Mouse (Mus musculus): ENCODE data around the gene BC067074. TPM values are rescaled to one million over a fixed set of nuclear protein-coding genes. Genes with fewer than 3 reads are reported as not detected.

The BC067074 gene
- polyA plus RNA-seq, 1 experiment from 2014 or later = 1.3 TPM

DNA sequence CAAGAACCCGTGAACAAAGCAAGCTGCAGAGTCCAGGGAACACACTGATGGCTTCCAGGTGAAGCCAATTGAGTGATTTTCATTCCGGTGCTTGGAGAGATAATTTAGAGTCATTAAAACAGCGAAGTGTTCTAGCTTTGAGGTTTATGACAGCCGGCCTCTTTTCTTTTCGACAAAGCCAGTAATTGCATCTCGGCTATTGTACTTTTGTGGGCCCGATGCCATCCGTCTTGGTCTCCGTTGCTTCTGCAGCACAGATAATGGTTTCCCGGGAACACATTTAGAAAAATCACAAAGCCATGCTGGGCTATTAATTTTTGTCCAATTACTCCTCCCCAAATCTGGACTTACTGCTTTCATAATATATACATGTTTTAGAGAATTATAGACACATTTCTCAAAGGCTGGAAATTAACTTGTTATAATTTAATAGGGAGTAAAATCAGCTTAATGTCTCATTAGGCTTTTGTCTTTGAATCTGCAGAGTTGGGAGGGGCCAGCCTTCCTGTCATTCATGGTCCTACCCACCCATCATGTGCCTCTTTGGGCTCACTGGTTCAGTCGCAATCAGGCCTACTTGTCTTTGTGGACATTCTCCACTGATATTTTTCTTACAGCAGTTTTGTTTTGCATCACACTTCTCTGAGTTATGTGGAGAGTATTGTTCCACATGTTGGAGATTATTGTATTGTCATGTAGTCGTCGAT, 64.6 kb downstream of the BC067074 start:
- Histone ChIP-seq H3K27me3 (ENCODE audit: control insufficient read depth, insufficient read depth, low read length) (no peaks in the 10 kb centered on the region), H3K36me3 (ENCODE audit: control insufficient read depth, insufficient read depth, low read length) (no peaks in the 10 kb centered on the region), H3K27ac (ENCODE audit: low read depth, low read length) (no peak overlapping the region), H3K4me1 (ENCODE audit: control insufficient read depth, insufficient read depth, low read length) (peaks cover 3% of the 10 kb centered on the region), H3K4me2 (no peak overlapping the region), H3K9ac (ENCODE audit: low read length) (no peak overlapping the region), H3K9me3 (ENCODE audit: control insufficient read depth, low read length) (no peaks in the 10 kb centered on the region), H3K4me3 (ENCODE audit: low read depth, low read length) (no peak overlapping the region)
- 92% methylated on average over 13 of the region's 13 CpGs for WGBS
- no peak for DNase-seq (ENCODE audit: low spot score, missing footprints)
- ATAC-seq (ENCODE audit: low FRiP score) = no peak

DNA sequence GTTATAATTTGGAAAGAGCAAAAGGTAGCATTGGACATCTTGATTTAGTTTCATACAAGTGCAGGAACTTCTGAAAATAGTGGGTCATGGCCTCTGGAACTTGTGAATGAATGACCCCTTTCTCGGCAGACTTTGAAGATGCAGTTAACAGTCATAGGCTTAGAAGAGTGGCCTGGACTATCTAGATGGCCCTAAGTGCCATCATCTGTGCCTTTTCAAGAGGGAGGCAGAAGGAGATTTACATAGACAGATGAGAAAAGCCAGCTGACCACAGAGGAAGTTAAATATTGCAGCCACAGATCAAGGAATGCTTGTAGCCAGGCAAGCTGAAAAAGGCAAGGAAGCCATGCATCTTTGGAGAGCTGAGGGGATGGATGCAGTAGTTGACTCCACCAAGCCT, 66.7 kb downstream of the BC067074 start:
- H3K9ac ChIP-seq (ENCODE audit: low read length) = no peak overlapping the region
- peaks cover 3% of the 10 kb centered on the region for H3K4me1 ChIP-seq (ENCODE audit: control insufficient read depth, insufficient read depth, low read length)
- DNase-seq (ENCODE audit: low spot score, missing footprints) (no peak), ATAC-seq (ENCODE audit: low FRiP score) (no peak)
- no peaks in the 10 kb centered on the region for H3K27me3 ChIP-seq (ENCODE audit: control insufficient read depth, insufficient read depth, low read length)
- no peak overlapping the region for H3K4me2 ChIP-seq
- H3K36me3 ChIP-seq (ENCODE audit: control insufficient read depth, insufficient read depth, low read length) = no peaks in the 10 kb centered on the region
- H3K9me3 ChIP-seq (ENCODE audit: control insufficient read depth, low read length) = no peaks in the 10 kb centered on the region
- no peak overlapping the region for H3K27ac ChIP-seq (ENCODE audit: low read depth, low read length)
- WGBS = 90% methylated on average over 1 of the region's 1 CpGs
- H3K4me3 ChIP-seq (ENCODE audit: low read depth, low read length) = no peak overlapping the region

DNA sequence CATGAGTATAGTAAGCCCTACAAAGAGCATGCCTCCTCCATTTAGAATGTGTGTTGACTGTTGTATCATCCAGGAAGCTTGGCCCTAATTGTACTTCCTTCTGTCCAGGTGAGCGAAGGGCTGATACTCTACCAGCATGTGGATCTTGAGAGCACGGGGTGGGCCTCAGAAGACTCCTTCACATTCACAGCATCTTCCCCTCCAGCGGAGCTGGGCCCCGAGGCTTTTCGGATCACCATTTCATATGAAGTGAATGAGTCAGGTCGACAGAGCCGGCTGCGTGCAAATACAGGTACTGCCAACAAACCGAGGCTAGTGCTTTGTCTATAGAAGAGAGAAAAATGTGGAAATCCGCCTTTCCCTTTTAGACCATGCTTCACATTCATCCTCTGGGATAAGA, 73.0 kb downstream of the BC067074 start:
- no peaks in the 10 kb centered on the region for H3K9me3 ChIP-seq (ENCODE audit: control insufficient read depth, low read length)
- no peak overlapping the region for H3K27ac ChIP-seq (ENCODE audit: low read depth, low read length)
- no peak for ATAC-seq (ENCODE audit: low FRiP score)
- no peaks in the 10 kb centered on the region for H3K4me1 ChIP-seq (ENCODE audit: control insufficient read depth, insufficient read depth, low read length)
- no peak overlapping the region for H3K4me2 ChIP-seq
- no peak for DNase-seq (ENCODE audit: low spot score, missing footprints)
- no peak overlapping the region for H3K9ac ChIP-seq (ENCODE audit: low read length)
- no peaks in the 10 kb centered on the region for H3K36me3 ChIP-seq (ENCODE audit: control insufficient read depth, insufficient read depth, low read length)
- H3K27me3 ChIP-seq (ENCODE audit: control insufficient read depth, insufficient read depth, low read length) = no peaks in the 10 kb centered on the region
- WGBS = 91% methylated on average over 10 of the region's 10 CpGs
- no peak overlapping the region for H3K4me3 ChIP-seq (ENCODE audit: low read depth, low read length)

DNA sequence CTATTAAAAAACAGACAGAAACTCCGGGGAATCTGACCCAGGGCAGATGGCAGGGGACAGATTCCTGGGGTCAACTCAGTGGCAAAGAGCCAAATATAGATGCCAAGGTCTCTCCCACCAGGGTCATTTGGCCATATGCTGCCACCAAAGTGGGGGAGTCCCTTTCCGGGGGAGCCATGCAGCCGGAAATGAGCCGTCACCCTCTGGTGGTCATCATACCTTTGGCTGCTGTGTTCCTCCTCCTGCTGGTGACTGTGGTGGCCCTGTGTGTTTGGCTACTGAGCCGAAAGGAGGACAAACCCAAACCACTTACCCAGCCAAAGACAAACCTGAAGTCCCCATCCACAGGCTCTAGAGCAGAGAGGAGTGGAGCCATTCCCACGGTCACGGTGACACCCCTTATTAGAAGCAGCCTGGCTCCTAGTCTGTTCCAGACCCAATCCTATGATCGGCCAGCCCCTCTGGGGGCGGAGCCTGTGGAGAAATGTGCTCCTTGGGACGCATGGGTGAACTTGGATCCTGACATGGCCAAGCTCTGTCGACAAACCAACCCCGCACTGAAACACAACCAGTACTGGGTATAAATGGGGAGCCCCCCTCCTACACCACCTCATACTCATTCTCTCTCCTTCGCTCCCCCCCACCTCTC, 76.1 kb downstream of the BC067074 start:
- no peaks in the 10 kb centered on the region for H3K9me3 ChIP-seq (ENCODE audit: control insufficient read depth, low read length)
- no peak overlapping the region for H3K9ac ChIP-seq (ENCODE audit: low read length)
- H3K4me3 ChIP-seq (ENCODE audit: low read depth, low read length) = no peak overlapping the region
- DNase-seq (ENCODE audit: low spot score, missing footprints) (no peak), ATAC-seq (ENCODE audit: low FRiP score) (no peak; the same call in 1 of the 2 replicates)
- no peaks in the 10 kb centered on the region for H3K36me3 ChIP-seq (ENCODE audit: control insufficient read depth, insufficient read depth, low read length)
- no peak overlapping the region for H3K4me2 ChIP-seq
- H3K27ac ChIP-seq (ENCODE audit: low read depth, low read length) = no peak overlapping the region
- H3K4me1 ChIP-seq (ENCODE audit: control insufficient read depth, insufficient read depth, low read length) = no peaks in the 10 kb centered on the region
- no peaks in the 10 kb centered on the region for H3K27me3 ChIP-seq (ENCODE audit: control insufficient read depth, insufficient read depth, low read length)
- WGBS = 72% methylated on average over 13 of the region's 13 CpGs

DNA sequence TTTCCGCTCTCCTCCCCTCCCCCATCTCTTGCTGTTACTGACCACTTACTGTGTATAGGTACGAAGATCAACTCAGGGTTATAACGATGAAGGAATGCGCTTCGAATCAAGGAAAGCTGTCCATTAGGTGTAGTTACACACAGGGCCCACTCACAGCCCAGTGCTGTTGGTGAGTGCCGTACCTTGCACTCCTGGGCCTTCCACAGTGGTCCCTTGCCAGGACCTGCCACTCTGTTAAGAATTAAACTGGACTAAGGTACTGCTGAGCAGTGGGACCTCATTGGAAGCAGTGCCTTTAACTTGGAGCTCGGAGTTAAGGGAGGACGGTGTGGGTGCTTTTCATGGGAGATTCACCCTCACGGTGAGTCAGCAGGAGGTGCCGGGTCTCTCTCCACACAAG, 76.7 kb downstream of the BC067074 start:
- DNase-seq (ENCODE audit: low spot score, missing footprints) (no peak), ATAC-seq (ENCODE audit: low FRiP score) (no peak)
- H3K4me3 ChIP-seq (ENCODE audit: low read depth, low read length) = no peak overlapping the region
- no peak overlapping the region for H3K9ac ChIP-seq (ENCODE audit: low read length)
- no peak overlapping the region for H3K4me2 ChIP-seq
- no peaks in the 10 kb centered on the region for H3K9me3 ChIP-seq (ENCODE audit: control insufficient read depth, low read length)
- 91% methylated on average over 10 of the region's 10 CpGs for WGBS
- no peak overlapping the region for H3K27ac ChIP-seq (ENCODE audit: low read depth, low read length)
- H3K36me3 ChIP-seq (ENCODE audit: control insufficient read depth, insufficient read depth, low read length) = no peaks in the 10 kb centered on the region
- no peaks in the 10 kb centered on the region for H3K27me3 ChIP-seq (ENCODE audit: control insufficient read depth, insufficient read depth, low read length)
- no peaks in the 10 kb centered on the region for H3K4me1 ChIP-seq (ENCODE audit: control insufficient read depth, insufficient read depth, low read length)

DNA sequence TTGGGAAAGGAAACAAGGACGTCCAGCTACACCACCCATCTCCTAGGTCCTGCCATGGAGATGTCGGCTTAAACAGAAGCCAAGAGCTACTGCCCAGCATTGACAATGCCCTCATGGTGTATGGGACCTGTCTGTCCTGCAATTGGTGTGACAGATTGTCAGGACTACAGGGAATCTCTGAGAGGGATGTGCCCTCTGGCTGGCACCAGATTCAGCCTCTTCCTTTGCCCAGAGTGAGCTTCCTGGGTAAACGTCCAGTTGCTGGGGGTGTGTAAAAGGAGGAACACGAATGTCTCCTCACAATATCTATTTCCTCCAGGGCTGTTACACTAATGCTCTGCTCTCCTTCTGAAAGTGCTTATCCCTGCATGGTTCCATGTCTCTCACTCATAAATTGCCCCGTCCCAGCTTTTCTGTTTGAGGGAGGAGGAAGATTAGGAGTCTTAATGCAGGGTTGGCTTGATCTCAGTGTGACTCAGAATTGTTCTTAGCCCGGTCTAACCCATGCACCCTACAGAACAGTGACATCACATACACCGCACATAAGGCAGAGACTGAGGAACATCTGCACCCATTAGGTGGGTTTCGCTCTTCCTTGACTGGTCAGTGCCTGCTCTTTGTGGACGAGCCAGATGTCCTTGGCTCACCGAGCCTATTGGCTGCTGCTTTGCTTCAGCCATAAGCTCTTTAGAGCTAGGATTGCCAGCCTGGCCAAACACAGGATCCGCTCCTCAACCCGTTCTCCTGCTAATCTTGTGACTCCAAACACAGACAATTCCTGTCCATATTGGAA, 80.5 kb downstream of the BC067074 start:
- WGBS = 83% methylated on average over 12 of the region's 12 CpGs
- Histone ChIP-seq H3K9me3 (ENCODE audit: control insufficient read depth, low read length) (no peaks in the 10 kb centered on the region), H3K27ac (ENCODE audit: low read depth, low read length) (no peak overlapping the region), H3K4me3 (ENCODE audit: low read depth, low read length) (no peak overlapping the region), H3K27me3 (ENCODE audit: control insufficient read depth, insufficient read depth, low read length) (no peaks in the 10 kb centered on the region), H3K36me3 (ENCODE audit: control insufficient read depth, insufficient read depth, low read length) (no peaks in the 10 kb centered on the region), H3K4me1 (ENCODE audit: control insufficient read depth, insufficient read depth, low read length) (no peaks in the 10 kb centered on the region), H3K4me2 (no peak overlapping the region), H3K9ac (ENCODE audit: low read length) (no peak overlapping the region)
- ATAC-seq (ENCODE audit: low FRiP score) (no peak), DNase-seq (ENCODE audit: low spot score, missing footprints) (peak; percentile 69)

DNA sequence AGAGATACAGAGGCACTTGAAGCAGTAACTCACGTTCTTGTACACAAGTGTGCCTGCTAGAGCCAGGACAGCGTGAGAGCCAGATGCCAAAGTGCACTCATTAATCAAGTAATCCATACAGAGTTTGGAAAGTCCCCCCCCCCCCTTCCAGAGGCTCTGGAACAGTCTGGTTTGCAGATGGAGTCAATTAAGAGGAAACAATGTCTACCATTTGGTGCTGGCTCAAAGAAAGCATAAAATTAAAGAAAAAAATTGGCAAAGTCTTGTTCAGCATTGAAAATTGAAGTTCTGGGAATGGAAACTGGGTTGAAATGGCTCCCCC, 81.1 kb downstream of the BC067074 start:
- no peak overlapping the region for H3K4me3 ChIP-seq (ENCODE audit: low read depth, low read length)
- H3K4me1 ChIP-seq (ENCODE audit: control insufficient read depth, insufficient read depth, low read length) = no peaks in the 10 kb centered on the region
- H3K4me2 ChIP-seq = no peak overlapping the region
- H3K9me3 ChIP-seq (ENCODE audit: control insufficient read depth, low read length) = no peaks in the 10 kb centered on the region
- H3K9ac ChIP-seq (ENCODE audit: low read length) = no peak overlapping the region
- DNase-seq (ENCODE audit: low spot score, missing footprints) (no peak), ATAC-seq (ENCODE audit: low FRiP score) (no peak)
- no peaks in the 10 kb centered on the region for H3K27me3 ChIP-seq (ENCODE audit: control insufficient read depth, insufficient read depth, low read length)
- no peaks in the 10 kb centered on the region for H3K36me3 ChIP-seq (ENCODE audit: control insufficient read depth, insufficient read depth, low read length)
- H3K27ac ChIP-seq (ENCODE audit: low read depth, low read length) = no peak overlapping the region
- 82% methylated on average over 2 of the region's 2 CpGs for WGBS

DNA sequence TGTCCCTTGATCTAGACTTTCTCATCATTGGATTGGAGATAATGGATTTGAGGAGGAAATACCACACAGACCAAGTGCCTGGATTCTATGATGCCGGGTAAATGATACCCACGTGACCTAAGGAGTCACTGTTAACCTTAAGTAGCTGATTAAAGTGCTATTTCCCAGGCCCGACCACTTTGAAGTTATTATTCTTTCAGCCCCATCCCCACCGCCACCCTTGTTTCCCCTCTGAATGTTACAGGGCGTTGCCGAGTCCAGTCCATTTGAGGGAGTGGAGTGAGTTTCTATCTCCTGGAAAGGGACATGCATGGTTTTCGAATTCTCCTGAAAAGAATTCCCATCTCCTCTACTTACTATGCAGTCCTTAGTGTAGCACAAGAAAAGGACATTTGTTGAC, 84.7 kb downstream of the BC067074 start:
- Histone ChIP-seq H3K9ac (ENCODE audit: low read length) (no peak overlapping the region), H3K4me3 (ENCODE audit: low read depth, low read length) (no peak overlapping the region), H3K27ac (ENCODE audit: low read depth, low read length) (no peak overlapping the region), H3K27me3 (ENCODE audit: control insufficient read depth, insufficient read depth, low read length) (no peaks in the 10 kb centered on the region), H3K4me1 (ENCODE audit: control insufficient read depth, insufficient read depth, low read length) (no peaks in the 10 kb centered on the region), H3K4me2 (no peak overlapping the region), H3K36me3 (ENCODE audit: control insufficient read depth, insufficient read depth, low read length) (no peaks in the 10 kb centered on the region), H3K9me3 (ENCODE audit: control insufficient read depth, low read length) (no peaks in the 10 kb centered on the region)
- 89% methylated on average over 7 of the region's 7 CpGs for WGBS
- peak; percentile 23 for DNase-seq (ENCODE audit: low spot score, missing footprints)
- no peak for ATAC-seq (ENCODE audit: low FRiP score)

DNA sequence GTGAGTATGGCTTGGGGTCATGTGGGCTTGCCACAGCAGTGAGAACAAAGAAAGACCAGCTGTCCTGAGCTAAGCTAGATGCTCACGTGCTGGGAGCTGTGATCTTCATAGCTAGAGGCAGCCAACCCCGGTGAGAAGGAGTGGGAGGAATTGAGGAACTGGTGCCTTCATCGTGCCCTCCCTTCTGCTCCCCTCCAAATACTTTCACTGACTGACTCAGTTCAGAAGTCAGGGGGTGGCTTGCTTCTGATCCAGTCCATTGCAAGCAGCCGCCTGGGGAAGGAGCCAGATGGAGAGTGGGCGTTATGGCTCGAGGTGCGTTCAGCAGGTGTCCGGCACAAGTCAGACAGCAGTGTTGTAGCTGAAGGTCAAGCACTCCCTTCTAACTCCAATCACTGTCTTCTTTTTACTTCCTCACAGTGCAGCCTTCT, 86.0 kb downstream of the BC067074 start:
- WGBS = 84% methylated on average over 8 of the region's 8 CpGs
- H3K36me3 ChIP-seq (ENCODE audit: control insufficient read depth, insufficient read depth, low read length) = no peaks in the 10 kb centered on the region
- ATAC-seq (ENCODE audit: low FRiP score) = no peak
- H3K4me1 ChIP-seq (ENCODE audit: control insufficient read depth, insufficient read depth, low read length) = no peaks in the 10 kb centered on the region
- no peaks in the 10 kb centered on the region for H3K9me3 ChIP-seq (ENCODE audit: control insufficient read depth, low read length)
- H3K4me2 ChIP-seq = no peak overlapping the region
- no peaks in the 10 kb centered on the region for H3K27me3 ChIP-seq (ENCODE audit: control insufficient read depth, insufficient read depth, low read length)
- no peak overlapping the region for H3K27ac ChIP-seq (ENCODE audit: low read depth, low read length)
- H3K9ac ChIP-seq (ENCODE audit: low read length) = no peak overlapping the region
- DNase-seq (ENCODE audit: low spot score, missing footprints) = peak; percentile 78
- H3K4me3 ChIP-seq (ENCODE audit: low read depth, low read length) = no peak overlapping the region

Data from midbrain, embryonic 11.5 days (tissue).